Mouse (Mus musculus) heart, postnatal 0 days (tissue): ENCODE results near the gene Bri3.

ENCODE experiments used
- CTCF ChIP-seq: IDR thresholded peaks from 2 replicates; pipeline ENCODE4 v1.5.1; 2016; ENCODE audit warnings: antibody characterized with exemption, control low read depth, low read depth
- EP300 ChIP-seq: IDR thresholded peaks from 2 replicates; pipeline ENCODE4 v1.6.1; 2016; ENCODE audit warnings: antibody characterized with exemption, low read depth

DNA sequence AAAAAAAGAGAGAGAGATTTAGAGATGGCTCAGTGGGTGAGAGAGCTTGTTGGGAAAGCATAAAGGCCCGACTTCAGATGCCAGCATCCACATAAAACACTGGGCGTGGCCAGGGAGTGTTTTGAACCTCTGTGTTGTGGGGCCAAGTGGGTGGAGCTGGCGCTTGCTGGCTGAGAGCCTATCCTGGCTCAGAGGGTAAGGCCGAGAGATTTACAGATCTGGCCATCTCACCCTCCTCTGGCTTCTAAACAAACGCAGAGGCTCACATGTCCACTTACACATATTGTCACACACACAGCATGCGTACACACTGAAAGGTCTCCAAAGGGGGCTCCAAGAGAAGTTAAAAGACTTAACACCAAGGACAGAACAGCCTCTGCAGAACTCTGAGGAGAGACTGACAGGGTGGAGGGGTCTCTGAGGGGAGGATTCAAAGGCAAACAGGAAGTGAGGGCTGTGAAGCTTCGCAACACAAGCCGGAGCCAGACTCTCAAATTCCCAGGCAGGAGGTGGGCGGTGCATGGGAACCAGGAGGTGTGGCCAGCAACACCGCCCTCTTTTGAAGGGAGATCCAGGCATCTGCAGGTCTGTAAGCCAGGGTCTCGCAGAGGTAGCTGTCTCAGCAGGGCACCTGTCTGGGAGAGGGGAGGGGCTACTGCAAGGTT lies 213.5 kb downstream of the Bri3 start:
- TF ChIP-seq CTCF, result no peak
- TF ChIP-seq EP300, result no peak
